Mouse (Mus musculus) lung, postnatal 36 days (tissue): Measurements from ENCODE around the gene Olfr348.

Experiments used
- DNase-seq: peaks from one replicate; pipeline ENCODE4 v3.0.0; 2022; ENCODE audit warnings: mixed read lengths

Gene Olfr348

DNA sequence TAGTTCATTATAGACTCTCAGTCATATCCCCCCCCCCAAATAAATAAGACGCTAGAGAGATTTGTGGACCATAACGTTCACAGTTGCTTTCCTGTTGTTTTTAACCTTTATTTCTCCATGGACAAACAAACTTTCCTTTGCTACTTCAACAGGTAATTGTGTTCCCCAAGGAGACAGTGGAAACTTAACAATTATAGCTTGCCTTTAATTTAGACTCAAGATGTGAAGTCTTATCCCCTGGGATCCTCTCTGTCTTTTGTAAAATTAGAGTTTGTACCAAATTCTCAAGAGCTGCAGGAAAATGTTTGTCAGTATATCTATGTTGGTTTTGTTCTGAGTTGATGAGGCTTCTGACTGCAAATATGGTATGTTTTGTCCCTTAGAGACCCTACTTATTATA, at the start of gene Olfr348:
TSS of gene Olfr348 (plus strand) at position 301 of the 400 bp plus-strand sequence.
- DNase-seq, result no peak

DNA sequence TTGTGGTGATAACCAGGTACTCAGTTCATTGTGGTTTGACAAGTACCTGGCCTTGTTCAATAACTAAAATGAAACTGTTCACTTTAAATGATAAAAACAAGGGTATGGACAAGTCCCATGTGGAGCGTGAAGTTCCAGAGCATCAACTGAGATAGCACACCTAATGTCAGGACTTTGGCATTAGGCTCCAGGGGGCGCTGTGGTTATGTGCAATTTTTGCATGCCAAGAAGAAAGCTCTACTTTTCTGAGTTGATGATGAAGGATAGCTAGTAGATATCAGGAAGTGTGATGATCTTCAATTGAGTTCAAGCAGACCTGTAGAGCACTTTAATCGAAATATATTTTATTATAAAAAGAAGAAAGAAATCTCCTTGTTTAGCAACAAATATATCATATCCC, 47.9 kb upstream of the Olfr348 start:
- no peak for DNase-seq

DNA sequence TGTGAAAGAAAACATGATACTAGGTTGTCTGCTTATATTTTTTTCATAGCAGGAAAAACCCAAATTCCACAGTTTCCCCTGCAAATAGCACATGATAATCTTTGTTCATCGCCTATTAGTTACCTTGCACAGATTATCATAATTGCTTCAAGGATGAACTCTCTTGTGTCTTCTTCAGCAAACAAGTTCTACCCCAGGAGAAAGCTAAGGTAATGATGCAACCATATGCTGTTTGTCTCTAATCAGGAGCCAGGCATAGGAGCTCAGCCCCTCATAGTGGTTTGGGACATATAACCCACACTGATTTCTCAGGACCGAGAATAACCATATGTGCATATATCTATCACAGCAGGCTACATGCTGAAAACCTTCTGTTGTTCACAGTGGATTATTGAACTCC, 6.2 kb downstream of the Olfr348 start, which contains the start of gene Olfr50:
TSS of gene Olfr50 (plus strand) at position 301 of the 400 bp plus-strand sequence.
- no peak for DNase-seq

DNA sequence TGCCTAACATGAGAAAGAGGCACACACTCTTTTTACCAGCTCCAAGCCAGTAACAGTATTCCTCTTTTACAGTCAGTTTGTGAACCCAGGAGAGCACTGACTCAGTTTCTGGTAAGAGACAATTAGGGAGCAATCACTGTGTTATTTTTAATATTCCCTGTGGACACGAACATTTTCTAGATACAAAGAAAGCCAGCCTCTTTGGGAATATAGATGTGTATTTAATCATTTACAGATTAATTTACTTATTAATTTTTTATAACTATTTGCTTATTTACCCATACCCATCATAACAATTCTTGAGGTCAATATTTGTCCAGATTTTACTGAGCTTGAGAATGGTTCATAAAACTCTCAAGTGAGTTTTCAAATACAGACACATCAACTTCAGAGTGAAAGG, 32.9 kb downstream of the Olfr348 start, which contains the start of gene Olfr3:
TSS of gene Olfr3 (minus strand) at position 101 of the 400 bp plus-strand sequence.
- no peak for DNase-seq
